Mouse (Mus musculus) MEL (cell line): ENCODE measurements around the gene Ghr. TPM values are rescaled to one million over a fixed set of nuclear protein-coding genes. Genes with fewer than 3 reads are reported as not detected.

Experiments used
- DNase-seq: peaks from one replicate; pipeline ENCODE4 v3.0.0; 2011; ENCODE audit warnings: low read depth, low spot score
- H3K27ac ChIP-seq: 2 replicates; pipeline ENCODE4 v1.5.1; 2012; ENCODE audit warnings: low read depth, mild to moderate bottlenecking, control low read depth, low read length, moderate library complexity; ENCODE audit not compliant: control insufficient read depth
- H3K27me3 ChIP-seq, 2 experiments: fragments of 150-350 bp in 1 of 2; sonication (generic) in 1 of 2; 2 replicates each; pipeline ENCODE4 v1.6.1; 2012; ENCODE audit warnings: low read length in 2 of 2, mild to moderate bottlenecking in 2 of 2, improper control_type of control experiment in 1 of 2, moderate library complexity in 1 of 2; ENCODE audit not compliant: insufficient read depth in 2 of 2, control insufficient read depth in 1 of 2
- H3K36me3 ChIP-seq, 2 experiments: 2 replicates each; pipeline ENCODE4 v1.6.1; 2012 to 2014; ENCODE audit warnings: low read length in 2 of 2, improper control_type of control experiment in 1 of 2, inconsistent platforms in 1 of 2, mild to moderate bottlenecking in 1 of 2; ENCODE audit not compliant: insufficient read depth in 2 of 2, control insufficient read depth in 1 of 2
- H3K4me1 ChIP-seq, 2 experiments: fragments of 150-350 bp in 1 of 2; sonication (generic) in 1 of 2; 2 replicates each; pipeline ENCODE4 v1.6.1; 2012; ENCODE audit warnings: low read length in 2 of 2, improper control_type of control experiment in 1 of 2, mild to moderate bottlenecking in 1 of 2; ENCODE audit not compliant: insufficient read depth in 2 of 2, control insufficient read depth in 1 of 2
- H3K4me3 ChIP-seq, 2 experiments: fragments of 150-350 bp in 1 of 2; sonication (generic) in 1 of 2; 2 replicates each; pipeline ENCODE4 v1.5.1; 2012; ENCODE audit warnings: low read depth in 2 of 2, low read length in 2 of 2, mild to moderate bottlenecking in 2 of 2, moderate library complexity in 2 of 2, control low read depth in 1 of 2, improper control_type of control experiment in 1 of 2; ENCODE audit not compliant: control insufficient read depth in 1 of 2, insufficient read depth in 1 of 2
- H3K79me2 ChIP-seq: 2 replicates; pipeline ENCODE4 v1.6.1; 2012; ENCODE audit warnings: mild to moderate bottlenecking, low read length, moderate library complexity; ENCODE audit not compliant: control insufficient read depth, poor library complexity, insufficient read depth
- H3K9ac ChIP-seq: 2 replicates; pipeline ENCODE4 v1.6.1; 2012; ENCODE audit warnings: low read depth, mild to moderate bottlenecking, control low read depth, low read length, moderate library complexity; ENCODE audit not compliant: control insufficient read depth, poor library complexity, severe bottlenecking
- H3K9me3 ChIP-seq: fragments of 150-350 bp; sonication (generic); replicated peaks from 2 replicates; pipeline ENCODE4 v1.6.1; 2012; ENCODE audit warnings: mild to moderate bottlenecking, low read length, improper control_type of control experiment, moderate library complexity; ENCODE audit not compliant: insufficient read depth
- BHLHE40 ChIP-seq: IDR thresholded peaks from 2 replicates; pipeline ENCODE4 v1.6.1; 2012; ENCODE audit warnings: low read depth, mild to moderate bottlenecking, inconsistent platforms, low read length, improper control_type of control experiment, borderline replicate concordance
- CHD1 ChIP-seq: IDR thresholded peaks from 2 replicates; pipeline ENCODE4 v1.6.1; 2012; ENCODE audit warnings: low read depth, mild to moderate bottlenecking, inconsistent platforms, low read length, improper control_type of control experiment
- CHD2 ChIP-seq: IDR thresholded peaks from 2 replicates; pipeline ENCODE4 v1.6.1; 2011; ENCODE audit warnings: low read length, improper control_type of control experiment
- E2F4 ChIP-seq: IDR thresholded peaks from 2 replicates; pipeline ENCODE4 v1.6.1; 2011; ENCODE audit warnings: low read depth, low read length, improper control_type of control experiment, borderline replicate concordance
- ETS1 ChIP-seq: IDR thresholded peaks from 2 replicates; pipeline ENCODE4 v1.6.1; 2012; ENCODE audit warnings: low read depth, mild to moderate bottlenecking, inconsistent platforms, low read length, improper control_type of control experiment, moderate library complexity
- JUND ChIP-seq: IDR thresholded peaks from 2 replicates; pipeline ENCODE4 v1.6.1; 2011; ENCODE audit warnings: low read depth, mild to moderate bottlenecking, improper control_type of control experiment, low read length
- KAT2A ChIP-seq: conservative IDR thresholded peaks from 2 replicates; pipeline ENCODE4 v1.6.1; 2012; ENCODE audit warnings: low read depth, low read length, improper control_type of control experiment, inconsistent platforms
- MEF2A ChIP-seq: IDR thresholded peaks from 2 replicates; pipeline ENCODE4 v1.6.1; 2014; ENCODE audit warnings: low read depth, mild to moderate bottlenecking, inconsistent platforms, low read length, improper control_type of control experiment; ENCODE audit not compliant: poor library complexity, insufficient replicate concordance, severe bottlenecking; ENCODE audit errors: extremely low read depth
- MXI1 ChIP-seq: IDR thresholded peaks from 2 replicates; pipeline ENCODE4 v1.6.1; 2011; ENCODE audit warnings: mild to moderate bottlenecking, low read depth, low read length, improper control_type of control experiment
- MYC ChIP-seq: IDR thresholded peaks from 2 replicates; pipeline ENCODE4 v1.6.1; 2011; ENCODE audit warnings: low read depth, mild to moderate bottlenecking, low read length, improper control_type of control experiment, moderate library complexity
- NRF1 ChIP-seq: IDR thresholded peaks from 2 replicates; pipeline ENCODE4 v1.6.1; 2014; ENCODE audit warnings: low read depth, mild to moderate bottlenecking, inconsistent platforms, low read length, improper control_type of control experiment, moderate library complexity; ENCODE audit not compliant: poor library complexity, insufficient read depth, severe bottlenecking
- POLR2A ChIP-seq, 2 experiments: IDR thresholded peaks; 2 replicates each; pipeline ENCODE4 v1.6.1; 2011 to 2012; ENCODE audit warnings: low read length in 2 of 2, mild to moderate bottlenecking in 2 of 2, control low read depth in 1 of 2, improper control_type of control experiment in 1 of 2, low read depth in 1 of 2, moderate library complexity in 1 of 2; ENCODE audit not compliant: control insufficient read depth in 1 of 2, insufficient read depth in 1 of 2, poor library complexity in 1 of 2
- POLR2AphosphoS2 ChIP-seq: IDR thresholded peaks from 2 replicates; pipeline ENCODE4 v1.6.1; 2011; ENCODE audit warnings: low read length, improper control_type of control experiment
- SIN3A ChIP-seq: IDR thresholded peaks from 2 replicates; pipeline ENCODE4 v1.6.1; 2012; ENCODE audit warnings: low read length, improper control_type of control experiment, inconsistent platforms
- SMC3 ChIP-seq: IDR thresholded peaks from 2 replicates; pipeline ENCODE4 v1.6.1; 2011; ENCODE audit warnings: low read depth, low read length, improper control_type of control experiment
- TCF12 ChIP-seq: IDR thresholded peaks from 2 replicates; pipeline ENCODE4 v1.6.1; 2014; ENCODE audit warnings: low read depth, mild to moderate bottlenecking, inconsistent platforms, low read length, improper control_type of control experiment, moderate library complexity
- USF1 ChIP-seq: IDR thresholded peaks from 2 replicates; pipeline ENCODE4 v1.6.1; 2014; ENCODE audit warnings: low read depth, mild to moderate bottlenecking, inconsistent platforms, low read length, improper control_type of control experiment, moderate library complexity
- ZC3H11A ChIP-seq: IDR thresholded peaks from 2 replicates; pipeline ENCODE4 v1.6.1; 2012; ENCODE audit warnings: low read depth, mild to moderate bottlenecking, inconsistent platforms, low read length, improper control_type of control experiment
- ZKSCAN1 ChIP-seq: IDR thresholded peaks from 2 replicates; pipeline ENCODE4 v1.6.1; 2012; ENCODE audit warnings: low read depth, mild to moderate bottlenecking, inconsistent platforms, low read length, improper control_type of control experiment, moderate library complexity
- ZMIZ1 ChIP-seq: IDR thresholded peaks from 2 replicates; pipeline ENCODE4 v1.6.1; 2012; ENCODE audit warnings: low read depth, mild to moderate bottlenecking, inconsistent platforms, low read length, improper control_type of control experiment, moderate library complexity
- polyA plus RNA-seq, 2 experiments: library from polyadenylated mRNA; stranded (reverse) in 1 of 2; unstranded in 1 of 2; fragments of >175 nt in 1 of 2; fragments of >200 nt in 1 of 2; gene quantifications; 2 replicates each; pipeline versions ENCODE4 v1.2.1 to v1.2.4; 2012; ENCODE audit warnings: low replicate concordance in 2 of 2, low read depth in 1 of 2; ENCODE audit not compliant: insufficient read length in 2 of 2, insufficient read depth in 1 of 2, missing spikeins in 1 of 2
- total RNA-seq: library from RNA; depleted of rRNA; stranded (reverse); fragments of 300-350 nt; gene quantifications from 2 replicates; pipeline ENCODE4 v1.2.3, GENCODE M21; 2012

Gene Ghr
- total and polyA plus RNA-seq, 3 experiments, result 0.07 TPM; not detected in 2

DNA sequence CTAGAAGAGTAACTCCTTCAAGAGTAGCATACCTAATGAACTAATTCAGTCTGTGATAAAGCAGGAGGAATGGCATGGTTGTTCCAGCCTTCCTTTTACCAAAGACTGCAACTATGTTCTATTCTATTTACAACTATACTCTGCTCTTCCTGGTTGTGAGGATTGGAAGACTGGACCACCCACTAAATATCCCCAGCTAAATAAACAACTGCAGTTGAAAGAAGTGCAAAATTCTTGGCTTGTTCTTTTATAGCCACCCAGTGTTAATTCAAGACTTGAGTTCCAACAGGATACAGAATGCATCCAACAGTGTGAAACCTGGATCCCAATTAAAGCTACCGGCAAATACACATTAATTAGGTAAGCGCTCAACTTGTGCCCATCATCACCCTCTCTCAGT, 93.3 kb downstream of the Ghr start:
- Histone ChIP-seq H3K4me3 (no peak overlapping the region), H3K36me3 (no peaks in the 10 kb centered on the region), H3K9ac (no peak overlapping the region), H3K4me1 (no peaks in the 10 kb centered on the region), H3K79me2 (no peaks in the 10 kb centered on the region), H3K27me3 (no peaks in the 10 kb centered on the region), H3K9me3 (no peaks in the 10 kb centered on the region), H3K27ac (no peak overlapping the region)
- TF ChIP-seq ETS1, result no peak
- no peak for TF ChIP-seq NRF1
- TF ChIP-seq MEF2A, result no peak
- TF ChIP-seq JUND, result no peak
- TF ChIP-seq POLR2AphosphoS2, result no peak
- TF ChIP-seq POLR2A (IDR thresholded peaks at IDR 0.05; ENCODE audit: control insufficient read depth in 1 of 2, insufficient read depth in 1 of 2, low read depth in 1 of 2, low read length in 2 of 2, poor library complexity in 1 of 2), result no peak
- TF ChIP-seq ZC3H11A, result no peak
- TF ChIP-seq ZKSCAN1, result no peak
- TF ChIP-seq SMC3, result no peak
- TF ChIP-seq CHD2, result no peak
- TF ChIP-seq E2F4, result no peak
- no peak for TF ChIP-seq CHD1
- TF ChIP-seq SIN3A, result no peak
- no peak for DNase-seq

DNA sequence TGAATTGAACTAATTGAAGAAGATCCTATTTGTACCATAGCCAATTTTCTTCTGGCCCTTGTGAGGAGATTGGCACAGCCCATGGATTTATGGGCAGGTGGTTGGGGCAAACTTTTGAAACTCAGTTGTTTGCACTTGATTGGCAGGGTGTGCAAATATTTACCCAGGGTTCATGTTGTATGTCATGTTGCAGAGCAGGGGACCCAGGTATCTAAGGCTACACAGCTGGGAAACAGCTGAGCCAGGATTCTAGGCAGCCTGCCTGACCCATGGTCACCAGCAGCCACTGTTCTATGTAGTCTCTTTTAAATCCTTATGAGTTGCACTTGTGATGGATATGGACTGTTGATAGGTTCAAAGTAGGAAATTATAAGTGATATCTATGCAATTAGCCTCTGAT, 94.1 kb downstream of the Ghr start:
- Histone ChIP-seq H3K27ac (no peak overlapping the region), H3K36me3 (no peaks in the 10 kb centered on the region), H3K9ac (no peak overlapping the region), H3K27me3 (no peaks in the 10 kb centered on the region), H3K4me1 (no peaks in the 10 kb centered on the region), H3K79me2 (no peaks in the 10 kb centered on the region), H3K9me3 (no peaks in the 10 kb centered on the region), H3K4me3 (no peak overlapping the region)
- no peak for DNase-seq
- TF ChIP-seq TCF12, result no peak
- TF ChIP-seq MYC, result no peak
- TF ChIP-seq KAT2A, result no peak
- no peak for TF ChIP-seq ZMIZ1
- TF ChIP-seq MXI1, result no peak
- TF ChIP-seq BHLHE40, result no peak
- no peak for TF ChIP-seq USF1
- TF ChIP-seq ZC3H11A, result no peak
- no peak for TF ChIP-seq POLR2A (IDR thresholded peaks at IDR 0.05; ENCODE audit: control insufficient read depth in 1 of 2, insufficient read depth in 1 of 2, low read depth in 1 of 2, low read length in 2 of 2, poor library complexity in 1 of 2)
- no peak for TF ChIP-seq MEF2A
